Mouse (Mus musculus) limb, embryonic 13.5 days (tissue): ENCODE results near the gene Lamtor5. TPM values are rescaled to one million over a fixed set of nuclear protein-coding genes. Genes with fewer than 3 reads are reported as not detected.

Experiments
- ATAC-seq: fragments of 200-750 bp; cut with Nextera tagmentation; 2 replicates; pipeline ENCODE4 v1.8.0; 2017; ENCODE audit warnings: low read depth, moderate number of reproducible peaks, moderate TSS enrichment; ENCODE audit not compliant: low FRiP score
- H3K27ac ChIP-seq: fragments of 300-500 bp; sonication (generic); 2 replicates; pipeline ENCODE4 v1.5.1; 2015; ENCODE audit warnings: inconsistent platforms, mild to moderate bottlenecking, moderate library complexity
- H3K27me3 ChIP-seq: fragments of 300-500 bp; sonication (generic); 2 replicates; pipeline ENCODE4 v1.6.1; 2015; ENCODE audit warnings: mild to moderate bottlenecking, inconsistent platforms
- H3K36me3 ChIP-seq: fragments of 300-500 bp; sonication (generic); 2 replicates; pipeline ENCODE4 v1.6.1; 2015; ENCODE audit warnings: inconsistent platforms, mild to moderate bottlenecking, moderate library complexity
- H3K4me1 ChIP-seq: fragments of 300-500 bp; sonication (generic); 2 replicates; pipeline ENCODE4 v1.6.1; 2015; ENCODE audit warnings: inconsistent platforms
- H3K4me2 ChIP-seq: fragments of 300-500 bp; sonication (generic); replicated peaks from 2 replicates; pipeline ENCODE4 v1.6.1; 2015; ENCODE audit warnings: inconsistent platforms, mild to moderate bottlenecking, moderate library complexity
- H3K4me3 ChIP-seq: fragments of 300-500 bp; sonication (generic); 2 replicates; pipeline ENCODE4 v1.5.1; 2015; ENCODE audit warnings: moderate library complexity, mild to moderate bottlenecking, inconsistent platforms
- H3K9ac ChIP-seq: fragments of 300-500 bp; sonication (generic); 2 replicates; pipeline ENCODE4 v1.6.1; 2015; ENCODE audit warnings: mild to moderate bottlenecking, inconsistent platforms
- H3K9me3 ChIP-seq: fragments of 300-500 bp; sonication (generic); 2 replicates; pipeline ENCODE4 v1.6.1; 2016; ENCODE audit warnings: inconsistent platforms
- WGBS: fragments of 180-500 bp; shearing (Covaris S2); methylation state at CpG from one replicate; pipeline ENCODE4 v1.1.7; 2015; 5-methylcytosine and 5-hydroxymethylcytosine counted together
- polyA plus RNA-seq: library from polyadenylated mRNA; unstranded; fragments of >200 nt; fragmentation: Nextera tagmentation; extraction: Ambion mirVana; gene quantifications from 2 replicates; pipeline ENCODE4 v1.2.1, GENCODE M21; 2015

Lamtor5 gene
- polyA plus RNA-seq, 1 experiment from 2014 or later = 190 TPM

- Histone ChIP-seq H3K36me3 (no peaks in the 10 kb centered on the region), H3K9me3 (no peaks in the 10 kb centered on the region), H3K27me3 (0 out of 2 replicates have a peak, but pooled peaks cover 4% of the 10 kb centered on the region), H3K27ac (no peak overlapping the region), H3K4me3 (no peak overlapping the region), H3K9ac (no peak overlapping the region), H3K4me2 (no peak overlapping the region), H3K4me1 (no peaks in the 10 kb centered on the region)
- 87% methylated on average over 6 of the region's 6 CpGs for WGBS
- no peak for ATAC-seq
These were observed 31.8 kb upstream of the Lamtor5 start for GRCm38 (mm10) chr3:107246876-107247275.

DNA sequence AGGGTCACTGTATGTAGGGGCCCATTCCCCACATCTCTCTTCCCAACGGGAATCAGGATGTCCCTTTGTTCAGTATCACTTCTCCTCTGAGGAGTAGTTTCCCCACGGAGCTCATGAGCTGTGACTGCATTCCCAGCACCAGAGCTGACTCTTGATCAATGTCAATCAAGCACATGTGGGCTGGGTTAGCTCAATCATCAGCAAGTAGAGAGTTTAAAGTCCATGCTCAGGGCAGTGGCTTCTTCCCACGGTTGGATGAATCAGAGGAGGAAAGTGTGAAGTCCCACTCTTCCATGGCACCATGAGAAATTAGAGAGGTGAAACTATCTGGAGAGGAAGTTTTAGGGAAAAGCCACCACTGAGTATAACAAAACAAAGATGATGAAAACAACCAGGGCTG, 29.6 kb upstream of the Lamtor5 start:
- WGBS = 67% methylated on average over 3 of the region's 3 CpGs
- no peak for ATAC-seq
- no peaks in the 10 kb centered on the region for H3K36me3 ChIP-seq
- H3K4me3 ChIP-seq = no peak overlapping the region
- no peaks in the 10 kb centered on the region for H3K9me3 ChIP-seq
- no peak overlapping the region for H3K4me2 ChIP-seq
- H3K9ac ChIP-seq = no peak overlapping the region
- H3K27me3 ChIP-seq = 0 out of 2 replicates have a peak, but pooled peaks cover 4% of the 10 kb centered on the region
- no peak overlapping the region for H3K27ac ChIP-seq
- H3K4me1 ChIP-seq = no peaks in the 10 kb centered on the region

GRCm38 (mm10) chr3:107250320-107250719, 28.3 kb upstream of the Lamtor5 start:
- WGBS = 11% methylated on average over 2 of the region's 2 CpGs
- no peak overlapping the region for H3K4me3 ChIP-seq
- H3K27me3 ChIP-seq = no peaks in the 10 kb centered on the region
- H3K9ac ChIP-seq = no peak overlapping the region
- no peaks in the 10 kb centered on the region for H3K4me1 ChIP-seq
- no peak overlapping the region for H3K27ac ChIP-seq
- no peak overlapping the region for H3K4me2 ChIP-seq
- no peak for ATAC-seq
- H3K9me3 ChIP-seq = no peaks in the 10 kb centered on the region
- H3K36me3 ChIP-seq = no peaks in the 10 kb centered on the region

DNA sequence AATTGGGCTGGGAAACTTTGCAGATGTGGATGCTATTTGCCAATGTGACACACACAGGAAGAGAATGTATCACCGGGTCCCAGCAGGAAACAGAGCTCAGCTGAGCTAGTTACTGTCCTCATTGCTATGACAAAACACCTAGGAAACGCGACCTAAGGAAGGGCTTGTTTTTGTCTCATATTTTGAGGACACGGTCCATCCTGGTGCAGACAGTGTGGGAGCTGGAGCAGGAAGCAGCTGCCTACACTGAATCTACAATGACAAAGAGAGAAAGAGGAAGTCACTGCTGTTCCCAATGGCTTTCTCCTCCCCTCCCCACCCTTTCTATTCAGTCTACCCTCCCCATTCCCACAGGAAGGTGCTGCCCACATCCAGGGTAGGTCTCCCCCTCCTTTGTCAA, 26.6 kb upstream of the Lamtor5 start:
- WGBS = 80% methylated on average over 4 of the region's 4 CpGs
- Histone ChIP-seq H3K27ac (no peak overlapping the region), H3K4me1 (no peaks in the 10 kb centered on the region), H3K4me2 (no peak overlapping the region), H3K9ac (no peak overlapping the region), H3K27me3 (no peaks in the 10 kb centered on the region), H3K4me3 (no peak overlapping the region), H3K9me3 (no peaks in the 10 kb centered on the region), H3K36me3 (no peaks in the 10 kb centered on the region)
- ATAC-seq = no peak

GRCm38 (mm10) chr3:107253925-107254324, 24.7 kb upstream of the Lamtor5 start:
- whole genome bisulfite sequencing = 75% methylated on average over 5 of the region's 5 CpGs
- no peaks in the 10 kb centered on the region for H3K27me3 ChIP-seq
- H3K4me1 ChIP-seq = no peaks in the 10 kb centered on the region
- no peaks in the 10 kb centered on the region for H3K9me3 ChIP-seq
- no peak for ATAC-seq
- no peak overlapping the region for H3K4me3 ChIP-seq
- no peaks in the 10 kb centered on the region for H3K36me3 ChIP-seq
- H3K27ac ChIP-seq = no peak overlapping the region
- no peak overlapping the region for H3K9ac ChIP-seq
- H3K4me2 ChIP-seq = no peak overlapping the region

DNA sequence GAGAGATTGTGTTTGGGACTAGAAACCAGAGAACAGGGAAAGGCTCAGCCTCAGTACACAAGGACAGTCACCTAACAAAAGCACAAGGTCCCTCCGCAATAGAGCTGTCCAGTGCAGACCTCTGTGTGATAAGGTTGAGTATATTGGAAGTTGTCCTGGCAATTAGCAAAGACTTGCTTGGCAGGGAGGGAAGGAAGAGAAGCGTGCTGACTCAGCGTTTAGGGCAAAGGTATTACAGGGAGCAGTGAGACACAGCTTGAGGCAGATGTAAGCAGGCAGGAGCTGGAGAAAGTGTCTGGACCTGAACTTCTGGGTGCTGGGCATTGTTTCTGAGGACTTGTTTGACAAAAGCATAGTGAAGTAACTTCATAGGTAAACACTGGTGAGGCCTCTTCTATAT, 22.7 kb upstream of the Lamtor5 start:
- H3K36me3 ChIP-seq = no peaks in the 10 kb centered on the region
- no peak overlapping the region for H3K4me3 ChIP-seq
- 88% methylated on average over 3 of the region's 3 CpGs for WGBS
- no peaks in the 10 kb centered on the region for H3K27me3 ChIP-seq
- no peak overlapping the region for H3K9ac ChIP-seq
- H3K4me2 ChIP-seq = no peak overlapping the region
- H3K4me1 ChIP-seq = peaks cover 4% of the 10 kb centered on the region
- no peaks in the 10 kb centered on the region for H3K9me3 ChIP-seq
- no peak overlapping the region for H3K27ac ChIP-seq
- ATAC-seq = no peak

DNA sequence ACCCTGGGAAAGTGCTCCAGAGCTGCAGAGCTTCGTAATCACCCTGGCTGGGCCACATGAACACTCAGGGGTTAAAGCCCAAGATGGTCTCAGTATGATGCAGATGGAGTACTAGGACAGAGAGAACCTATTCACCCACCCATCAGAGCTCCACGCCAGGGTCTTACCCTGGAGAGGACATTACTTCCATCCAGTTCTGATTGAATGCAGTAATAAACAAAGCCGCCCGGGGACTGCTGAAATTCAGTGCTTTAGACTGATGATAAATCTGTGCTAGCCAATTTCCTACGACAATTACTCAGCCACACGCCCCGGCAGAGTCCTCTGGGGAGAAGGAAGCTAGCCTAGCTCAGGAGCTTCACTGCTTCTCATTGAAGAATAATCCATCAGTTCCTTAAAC, 21.9 kb upstream of the Lamtor5 start:
- Histone ChIP-seq H3K36me3 (no peaks in the 10 kb centered on the region), H3K4me2 (no peak overlapping the region), H3K27me3 (no peaks in the 10 kb centered on the region), H3K9ac (no peak overlapping the region), H3K9me3 (no peaks in the 10 kb centered on the region), H3K4me3 (no peak overlapping the region), H3K27ac (no peak overlapping the region), H3K4me1 (peaks cover 12% of the 10 kb centered on the region)
- 47% methylated on average over 7 of the region's 7 CpGs for WGBS
- ATAC-seq = no peak

- Histone ChIP-seq H3K4me2 (no peak overlapping the region), H3K36me3 (no peaks in the 10 kb centered on the region), H3K4me1 (peaks cover 16% of the 10 kb centered on the region), H3K9me3 (no peaks in the 10 kb centered on the region), H3K4me3 (no peak overlapping the region), H3K27ac (no peak overlapping the region), H3K27me3 (no peaks in the 10 kb centered on the region), H3K9ac (no peak overlapping the region)
- 53% methylated on average over 5 of the region's 5 CpGs for WGBS
- no peak for ATAC-seq
These were observed 20.7 kb upstream of the Lamtor5 start for GRCm38 (mm10) chr3:107257924-107258323.

DNA sequence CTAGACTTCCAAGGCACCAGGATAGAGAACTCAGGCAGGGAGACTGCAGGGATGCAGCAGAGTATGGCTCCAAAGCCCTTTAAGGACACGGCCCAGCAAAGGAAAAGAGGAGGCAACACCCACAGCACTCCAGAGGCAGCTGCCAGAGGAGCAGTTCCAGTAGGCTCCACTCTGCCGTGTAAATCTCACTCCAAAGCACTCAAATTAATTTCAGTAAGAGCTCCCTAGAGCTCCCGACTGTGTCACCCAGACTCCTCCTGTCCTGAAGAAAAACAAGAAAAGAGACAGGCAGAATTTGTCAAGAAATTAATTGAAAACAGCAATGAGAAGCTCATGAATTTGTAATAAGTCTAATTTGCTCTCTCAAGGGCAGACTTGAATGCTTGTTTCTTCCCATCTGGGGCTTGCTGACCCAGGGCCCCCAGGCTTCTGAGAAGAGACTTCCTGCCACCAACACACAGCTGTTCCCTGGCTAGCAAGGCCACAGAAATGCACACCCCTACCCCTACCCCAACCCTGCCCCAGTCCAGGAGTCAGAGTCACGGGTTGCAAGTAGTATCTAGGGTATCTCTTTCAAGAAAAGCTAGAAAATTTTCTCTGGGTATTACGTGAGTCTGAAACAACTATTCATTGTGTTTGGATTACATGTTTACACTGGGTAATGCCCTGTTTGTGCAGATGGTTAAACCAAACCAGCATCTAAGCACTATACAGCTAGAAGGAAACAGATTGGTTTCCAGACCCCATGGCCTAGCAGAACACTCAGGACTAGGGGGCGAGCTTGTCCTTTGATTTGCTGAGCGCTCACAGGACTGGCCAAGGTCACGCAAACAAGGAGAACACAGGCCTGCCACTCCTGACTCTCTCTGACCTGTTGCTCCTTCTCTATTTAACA, 17.5 kb upstream of the Lamtor5 start:
- peak overlapping the region; percentile 6; the same call in 1 of the 2 replicates for H3K27ac ChIP-seq
- no peaks in the 10 kb centered on the region for H3K27me3 ChIP-seq
- peak overlapping the region; percentile 35; the same call in 1 of the 2 replicates for H3K9ac ChIP-seq
- 28% methylated on average over 8 of the region's 8 CpGs for WGBS
- ATAC-seq = no peak
- H3K9me3 ChIP-seq = no peaks in the 10 kb centered on the region
- no peak overlapping the region for H3K4me2 ChIP-seq
- peaks cover 16% of the 10 kb centered on the region for H3K4me1 ChIP-seq
- H3K36me3 ChIP-seq = no peaks in the 10 kb centered on the region
- no peak overlapping the region for H3K4me3 ChIP-seq

GRCm38 (mm10) chr3:107261851-107262165, 16.9 kb upstream of the Lamtor5 start:
- no peak for ATAC-seq
- no peaks in the 10 kb centered on the region for H3K9me3 ChIP-seq
- H3K27ac ChIP-seq = peak overlapping the region; percentile 6; the same call in 1 of the 2 replicates
- no peaks in the 10 kb centered on the region for H3K27me3 ChIP-seq
- no peak overlapping the region for H3K4me2 ChIP-seq
- H3K9ac ChIP-seq = peak overlapping the region; percentile 35; the same call in 1 of the 2 replicates
- no peaks in the 10 kb centered on the region for H3K36me3 ChIP-seq
- H3K4me3 ChIP-seq = no peak overlapping the region
- WGBS = 29% methylated on average over 7 of the region's 7 CpGs
- H3K4me1 ChIP-seq = peaks cover 16% of the 10 kb centered on the region

DNA sequence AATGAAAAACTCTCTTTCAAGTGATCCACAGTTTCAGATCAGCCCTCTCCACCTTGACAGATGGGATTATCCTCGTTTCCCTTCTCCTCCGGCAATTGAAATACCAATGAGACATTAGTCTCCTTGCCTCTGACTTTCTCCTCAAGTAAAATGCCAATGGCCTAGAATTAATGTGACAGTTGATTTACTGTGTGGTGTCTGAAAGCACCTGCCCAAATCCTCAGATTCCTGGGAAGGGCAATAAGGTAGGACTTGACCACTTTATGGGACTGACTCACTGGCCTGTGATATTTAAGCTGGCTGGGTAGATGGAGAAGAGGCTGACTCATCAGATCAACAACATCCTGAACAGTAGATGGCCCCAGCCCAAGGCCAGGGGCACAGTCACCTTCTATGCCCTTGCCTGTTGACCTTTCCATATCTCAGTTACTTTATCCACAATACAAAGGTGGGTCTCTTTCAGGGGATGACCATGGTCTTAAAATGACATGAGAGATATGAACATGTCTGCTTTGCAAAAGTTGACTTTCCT, 11.8 kb upstream of the Lamtor5 start:
- no peak overlapping the region for H3K27ac ChIP-seq
- 69% methylated on average over 2 of the region's 2 CpGs for WGBS
- H3K27me3 ChIP-seq = no peaks in the 10 kb centered on the region

GRCm38 (mm10) chr3:107272433-107272832, 6.2 kb upstream of the Lamtor5 start:
- Histone ChIP-seq H3K4me3 (no peak overlapping the region), H3K36me3 (no peaks in the 10 kb centered on the region), H3K4me1 (no peaks in the 10 kb centered on the region), H3K27me3 (peaks cover 6% of the 10 kb centered on the region; the same call in 1 of the 2 replicates), H3K9me3 (no peaks in the 10 kb centered on the region), H3K4me2 (no peak overlapping the region), H3K9ac (no peak overlapping the region), H3K27ac (no peak overlapping the region)
- ATAC-seq = no peak
- 99% methylated on average over 3 of the region's 3 CpGs for WGBS

More for the DNA sequence above, 11.8 kb upstream of the Lamtor5 start:
- Histone ChIP-seq H3K4me2 (no peak overlapping the region), H3K9me3 (no peaks in the 10 kb centered on the region), H3K36me3 (no peaks in the 10 kb centered on the region), H3K4me1 (peaks cover 3% of the 10 kb centered on the region), H3K9ac (no peak overlapping the region), H3K4me3 (no peak overlapping the region)
- ATAC-seq = no peak
